Mouse (Mus musculus) thymus, adult 2 months (tissue): ENCODE results near the gene Cbl.

Experiments
- CTCF ChIP-seq: fragments of 200-500 bp; IDR thresholded peaks from 2 replicates; pipeline ENCODE4 v1.5.1; 2012; ENCODE audit warnings: mild to moderate bottlenecking, control low read depth, low read length, moderate library complexity, borderline replicate concordance; ENCODE audit not compliant: control insufficient read depth, poor library complexity, insufficient read depth; ENCODE audit errors: extremely low read depth
- POLR2A ChIP-seq: fragments of 200-500 bp; IDR thresholded peaks from 2 replicates; pipeline ENCODE4 v1.6.1; 2012; ENCODE audit warnings: mild to moderate bottlenecking, low read length, control low read depth, moderate library complexity; ENCODE audit not compliant: control insufficient read depth, poor library complexity, insufficient read depth; ENCODE audit errors: extremely low read depth

GRCm38 (mm10) chr9:44269973-44270372 lies 36.1 kb upstream of the Cbl start:
- TF ChIP-seq POLR2A: no peak
- TF ChIP-seq CTCF: no peak
